9 mouse cellular contexts compared by ENCODE assay signal in genomic region chr11:77906097-77906687, GRCm38 (mm10). TPM values are rescaled to one million over a fixed set of nuclear protein-coding genes. Genes with fewer than 3 reads are reported as not detected.
DNase-seq lines count a peak whose midpoint lies in the region; ATAC-seq lines count a peak whose summit lies in the region.
"Had no signal": no experiment of that assay in that cellular context is flagged by ENCODE, and none has a peak within 500 bp of the region (broad histone marks: within the 10 kb centered on the region; RNA-seq: fewer than 3 reads in every experiment).

No protein-coding gene starts in this region.

- peak overlapping the region; percentile 31 for H3K4me2 ChIP-seq in hindbrain, embryonic 14.5 days (replicated peaks)

- peak overlapping the region; percentile 26; the same call in 1 of the 2 replicates for H3K9ac ChIP-seq in hindbrain, embryonic 14.5 days
- H3K9ac ChIP-seq: kidney, embryonic 15.5 days had no signal

- H3K36me3 ChIP-seq in hindbrain, embryonic 14.5 days (replicated peaks; ENCODE audit: control insufficient read depth, insufficient read depth) = no peaks in the 10 kb centered on the region
- H3K36me3 ChIP-seq: kidney, embryonic 15.5 days had no signal

- peaks cover 41% of the 10 kb centered on the region for H3K4me1 ChIP-seq in hindbrain, embryonic 14.5 days (replicated peaks; ENCODE audit: control insufficient read depth, insufficient read depth, low read length)

- 17% methylated on average over 19 of the region's 19 CpGs for WGBS in hindbrain, embryonic 14.5 days

- H3K9me3 ChIP-seq in hindbrain, embryonic 14.5 days (ENCODE audit: control insufficient read depth, low read length) = no peaks in the 10 kb centered on the region
- H3K9me3 ChIP-seq: kidney, embryonic 15.5 days had no signal

- peak overlapping the region; percentile 80 for H3K27ac ChIP-seq in hindbrain, embryonic 14.5 days
- H3K27ac ChIP-seq: kidney, embryonic 15.5 days had no signal

- H3K27me3 ChIP-seq in hindbrain, embryonic 14.5 days (ENCODE audit: control insufficient read depth, insufficient read depth, low read length) = no peaks in the 10 kb centered on the region

- ATAC-seq in hindbrain, embryonic 14.5 days (ENCODE audit: low FRiP score) = no peak; the same call in 1 of the 2 replicates

- no peak overlapping the region for H3K4me3 ChIP-seq in hindbrain, embryonic 14.5 days (replicated peaks; ENCODE audit: low read length)
- H3K4me3 ChIP-seq: kidney, embryonic 15.5 days had no signal

- DNase-seq in urinary bladder, postnatal 25 days (ENCODE audit: low spot score) = peak; percentile 12
- no peak for DNase-seq in urinary bladder, postnatal 36 days (ENCODE audit: low spot score in 2 of 2)
- peak; percentile 81 to 82 for DNase-seq in cerebellum, postnatal 36 days
- no peak for DNase-seq in hindbrain, embryonic 14.5 days (ENCODE audit: low spot score)
- DNase-seq in adrenal gland, adult 8-10 months = no peak
- DNase-seq in natural killer cell, adult 2 months (ENCODE audit: low spot score in 2 of 2) = no peak
- DNase-seq in thymus, postnatal 0 days (ENCODE audit: low spot score) = no peak
- no peak for DNase-seq in thymus, postnatal 10 days (ENCODE audit: low spot score in 2 of 2)

RNA-seq across cellular contexts. Expression of gene Pipox, which starts 12.3 kb away (rescaled TPM):
- 2.8 and 6.1 TPM in 2 replicates for polyA plus RNA-seq in hindbrain, embryonic 14.5 days (2014; fragmentation: Nextera tagmentation; extraction: Ambion mirVana)
- total RNA-seq in adrenal gland, adult 8-10 months (2022) = 1 to 10 TPM in 2 of 4 experiments, under 1 TPM in 2; 0.89 to 2.4 (median 1.5) TPM
- 2.8 TPM in 2 replicates for polyA plus RNA-seq in thymus, postnatal 0 days (2015; fragmentation: Nextera tagmentation; extraction: Ambion mirVana)

RNA-seq across cellular contexts. Expression of gene Sez6, which starts 24.4 kb away (rescaled TPM):
- 110 TPM in 2 replicates for polyA plus RNA-seq in hindbrain, embryonic 14.5 days (2014; fragmentation: Nextera tagmentation; extraction: Ambion mirVana)
- total RNA-seq in adrenal gland, adult 8-10 months (2022) = 1 to 10 TPM; 3.1 to 6.8 (median 4.0) TPM
- polyA plus RNA-seq in thymus, postnatal 0 days (2015; fragmentation: Nextera tagmentation; extraction: Ambion mirVana) = 0.26 TPM in 2 replicates

Comparison
In these comparisons a context has a peak if more than half of its experiments do, and no peak if none do; other contexts are left out.
1. DNase-seq: peak in urinary bladder, postnatal 25 days (single experiment) and cerebellum, postnatal 36 days (2 of 2); none in urinary bladder, postnatal 36 days (0 of 2), hindbrain, embryonic 14.5 days (single experiment), adrenal gland, adult 8-10 months (single experiment), natural killer cell, adult 2 months (0 of 2), thymus, postnatal 0 days (single experiment) and thymus, postnatal 10 days (0 of 2).
2. RNA of gene Sez6, which starts 24.4 kb away (polyA plus RNA-seq): 110 TPM in hindbrain, embryonic 14.5 days; 0.26 TPM in thymus, postnatal 0 days; every median in the first group is over 10 times any median in the second.